Mouse (Mus musculus): ENCODE results near the gene Pbsn.
A peak's percentile ranks its signal among the peaks of the same experiment; 100 is the strongest.
"Not testable (repeated sequence)": the region's sequence is repeated elsewhere in the genome, so short reads cannot be mapped to it uniquely, and the experiment has no call there.

The Pbsn gene

DNA sequence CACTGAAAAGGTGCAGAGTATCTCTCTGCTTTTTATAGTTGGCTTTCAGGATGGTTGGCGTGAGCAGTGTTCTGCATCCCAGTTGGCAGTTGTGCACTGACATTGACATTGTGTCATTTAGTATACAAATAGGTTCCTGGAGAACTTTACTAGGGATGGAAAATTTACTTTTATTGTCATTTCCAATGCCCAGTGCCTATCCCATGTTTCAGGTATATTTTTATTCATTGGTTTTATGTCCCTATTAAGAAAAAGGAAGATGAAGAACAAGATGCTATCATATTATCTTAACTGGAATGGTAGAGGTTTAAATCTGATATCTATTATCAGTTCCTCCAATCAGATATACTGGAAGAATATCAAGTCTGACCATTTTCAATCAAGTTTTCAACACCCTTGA is at the start of gene Pbsn:
Gene Pbsn (minus strand): TSS at position 101 of the 400 bp plus-strand sequence.
- DNase-seq, result no peak

DNA sequence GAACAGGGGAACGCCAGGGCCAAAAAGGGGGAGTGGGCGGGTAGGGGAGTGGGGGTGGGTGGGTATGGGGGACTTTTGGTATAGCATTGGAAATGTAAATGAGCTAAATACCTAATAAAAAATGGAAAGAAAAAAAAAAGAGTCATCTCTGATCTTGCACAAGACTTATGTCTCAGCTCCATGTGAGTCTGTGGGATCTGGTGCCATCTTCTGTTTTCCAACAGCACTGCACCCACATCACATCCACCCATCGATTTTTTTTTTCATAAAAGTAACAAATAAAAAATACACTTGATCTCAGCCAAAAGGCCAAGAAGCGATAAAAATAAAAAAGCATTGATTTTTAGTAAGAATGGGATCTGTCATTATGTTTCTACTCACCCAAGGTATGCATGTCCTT is 26.6 kb upstream of the Pbsn start:
- DNase-seq, result not testable (repeated sequence)

GRCm38 (mm10) chrX:77864458-77864857 is 11.0 kb upstream of the Pbsn start, which contains the start of gene Gm14744:
Gene Gm14744 (plus strand): TSS chrX:77864758.
- DNase-seq, result not testable (repeated sequence)

DNA sequence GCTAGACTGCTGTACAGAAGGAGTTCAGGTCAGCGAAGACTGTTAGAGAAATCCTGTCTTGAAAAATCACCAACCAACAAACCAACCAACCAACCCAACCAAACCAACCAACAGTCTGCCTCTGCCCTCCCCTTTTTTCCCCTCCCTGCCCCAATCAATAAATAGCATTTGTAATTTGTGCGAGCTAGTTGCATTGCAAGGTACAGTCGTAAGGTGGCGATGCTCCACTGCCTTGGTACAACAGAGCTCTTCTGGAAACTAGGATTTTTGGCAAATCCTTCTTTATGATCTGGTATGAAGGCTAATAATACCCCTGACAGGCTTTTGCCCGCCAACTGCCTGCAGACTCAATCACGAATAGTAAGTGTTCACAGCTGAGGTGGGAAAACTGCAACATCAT is 41.4 kb downstream of the Pbsn start:
- no peak for DNase-seq

DNA sequence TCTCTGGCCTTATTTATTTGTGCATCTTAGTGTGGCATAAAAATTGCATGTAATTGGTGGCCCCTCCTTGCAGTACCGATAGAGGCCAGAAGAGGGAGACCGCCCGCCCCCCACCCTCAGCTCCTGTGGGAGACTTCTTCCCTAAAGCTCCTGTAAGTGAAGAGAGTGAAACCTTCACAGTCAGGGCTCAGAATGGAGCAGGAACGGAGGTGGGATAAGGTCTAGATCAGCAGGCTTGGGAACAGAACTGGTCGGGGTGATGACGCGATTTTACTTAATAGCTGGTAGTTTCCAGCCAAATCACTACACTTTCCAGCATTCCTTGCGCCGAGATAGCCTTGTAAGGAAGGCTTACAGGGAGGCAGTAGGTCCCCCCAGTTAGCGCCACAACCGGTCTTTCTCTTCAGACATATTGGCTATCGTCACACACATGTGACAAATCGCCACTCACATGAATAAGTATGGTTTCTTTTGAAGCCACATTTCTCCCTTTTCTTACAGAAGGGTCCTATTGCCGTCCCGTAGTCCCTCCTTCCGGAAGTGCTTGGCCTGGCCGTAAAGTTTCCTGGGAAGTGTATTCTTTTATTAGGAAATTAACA is 42.7 kb downstream of the Pbsn start:
- DNase-seq, result peak; percentile 34

- DNase-seq, result peak; percentile 20
These were observed 44.8 kb downstream of the Pbsn start for GRCm38 (mm10) chrX:77808602-77809001.

DNA sequence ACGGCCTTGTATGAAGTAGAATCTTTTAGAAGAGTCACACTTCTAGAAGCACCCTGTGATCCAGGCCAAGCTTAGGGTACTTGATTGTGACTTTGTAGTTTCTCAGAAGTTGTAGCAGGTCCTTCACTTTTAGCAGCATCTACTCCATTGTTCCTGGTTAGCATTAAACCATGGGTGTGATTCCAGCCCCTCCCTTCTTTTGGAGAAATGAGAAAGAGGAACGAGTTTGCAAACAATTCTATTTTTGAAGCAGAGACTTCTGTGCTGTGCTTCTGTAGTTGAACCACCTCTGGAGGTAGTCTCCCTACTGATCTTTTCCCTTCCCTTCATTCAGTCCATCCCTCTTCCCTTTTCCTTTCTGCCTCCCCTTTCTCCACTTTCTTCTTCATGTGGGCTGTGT is 51.1 kb downstream of the Pbsn start:
- DNase-seq, result no peak

- DNase-seq, result no peak
These were observed 51.9 kb downstream of the Pbsn start for GRCm38 (mm10) chrX:77801543-77801942.

DNA sequence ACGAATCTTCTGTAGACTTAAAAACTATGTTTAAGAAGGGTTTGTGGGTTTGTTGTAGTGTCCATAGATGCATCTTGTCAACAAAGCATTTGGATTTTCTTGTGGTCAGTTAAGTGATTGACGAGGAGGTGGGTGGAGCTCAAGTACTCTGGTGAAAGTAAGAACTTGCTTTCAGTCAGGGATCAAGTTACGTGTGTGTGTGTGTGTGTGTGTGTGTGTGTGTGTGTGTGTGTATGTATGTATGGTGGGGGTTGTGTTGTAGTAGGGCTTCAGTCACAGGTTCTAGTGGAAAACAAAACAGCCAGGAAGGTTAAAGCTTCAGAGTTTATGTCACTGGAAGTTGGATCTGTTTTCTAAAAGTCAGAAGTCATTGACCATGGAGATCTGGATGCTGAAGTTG is 53.9 kb downstream of the Pbsn start:
- no peak for DNase-seq

DNA sequence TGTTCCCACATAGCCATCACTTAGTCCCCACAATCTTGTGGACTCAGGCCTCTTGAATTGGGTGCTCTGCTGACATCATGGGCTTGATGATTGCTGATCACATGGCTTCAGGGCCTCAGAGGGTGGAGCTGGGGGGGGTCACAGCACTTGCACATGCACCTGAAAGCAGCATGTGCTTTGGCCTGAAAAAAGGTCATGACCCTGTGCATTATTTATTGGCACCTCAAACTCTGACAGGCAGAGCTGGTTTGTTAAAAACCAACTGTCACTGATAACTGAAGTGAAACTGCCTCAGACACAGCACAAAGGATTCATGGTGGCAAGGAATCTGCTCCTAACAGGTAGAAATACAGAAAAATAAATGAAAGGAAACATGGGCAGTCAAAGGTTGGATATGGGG is 55.6 kb downstream of the Pbsn start:
- DNase-seq, result no peak

DNA sequence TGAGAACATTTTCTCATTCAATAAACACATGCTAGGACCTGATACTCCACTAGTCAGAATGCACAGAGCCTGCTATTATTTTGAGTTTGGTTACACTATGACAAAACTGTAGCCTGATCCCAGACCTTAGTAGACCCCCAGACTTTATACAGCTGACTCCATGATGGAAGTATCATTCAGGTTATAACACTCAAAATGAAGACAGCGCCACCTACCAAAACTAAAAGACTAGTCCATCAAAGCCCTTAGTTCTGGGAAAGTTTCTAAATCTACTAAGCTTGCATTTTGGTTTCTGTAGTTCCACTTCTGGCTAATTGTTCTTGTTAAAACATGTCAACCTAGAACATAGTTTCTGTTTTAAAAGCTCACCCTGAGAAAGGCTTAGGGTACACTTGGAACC is 56.5 kb downstream of the Pbsn start:
- DNase-seq, result no peak

DNA sequence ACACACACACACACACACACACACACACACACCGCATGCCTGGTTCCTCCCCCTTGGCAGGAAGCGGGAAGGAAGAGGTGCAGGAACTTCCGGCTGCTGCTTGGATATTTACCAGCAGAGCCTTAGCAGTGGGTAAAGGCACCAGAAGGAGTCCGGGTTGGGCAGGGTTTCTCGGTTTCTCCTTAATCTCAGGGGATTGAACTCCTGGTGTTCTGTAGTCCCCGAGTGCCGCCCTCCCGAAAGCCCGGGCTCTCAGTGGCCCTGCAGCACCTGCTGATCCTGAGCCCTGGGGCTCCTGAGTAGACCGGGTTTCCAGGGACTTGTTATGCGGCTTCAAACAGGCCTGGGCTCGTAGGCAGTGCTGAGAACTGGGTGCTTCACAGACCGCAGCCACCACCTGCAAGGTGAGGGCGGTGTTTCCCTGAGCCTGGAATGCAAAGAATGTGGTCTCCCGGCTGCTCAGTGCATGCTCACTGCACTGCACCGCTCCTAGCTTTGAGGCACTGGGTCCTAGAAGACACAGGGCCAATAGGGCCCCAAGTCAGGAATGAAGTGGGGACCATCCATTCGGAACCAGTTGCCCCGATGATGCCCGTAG is 57.1 kb downstream of the Pbsn start, which contains the start of gene Prkx:
Gene Prkx (minus strand): TSS at position 41 of the 598 bp plus-strand sequence.
- no peak for DNase-seq

DNA sequence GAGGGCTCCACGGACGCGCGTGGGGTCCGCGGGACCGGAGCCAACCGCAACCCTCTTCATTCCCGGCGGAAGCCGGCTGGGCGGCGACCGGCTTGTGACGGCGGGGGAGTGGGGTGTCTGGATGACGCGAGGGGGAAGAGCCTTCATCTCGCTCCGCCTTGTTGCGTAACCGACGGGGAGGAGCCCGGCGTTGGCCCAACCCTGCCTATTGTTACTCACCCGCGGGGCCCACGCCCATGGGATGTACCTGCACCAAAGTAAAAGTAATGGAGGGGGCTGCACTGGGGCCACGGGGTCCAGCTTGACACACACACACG is 57.6 kb downstream of the Pbsn start:
- peak; percentile 84 for DNase-seq

- DNase-seq, result peak; percentile 5
These were observed 58.2 kb downstream of the Pbsn start for GRCm38 (mm10) chrX:77794962-77795857.

DNA sequence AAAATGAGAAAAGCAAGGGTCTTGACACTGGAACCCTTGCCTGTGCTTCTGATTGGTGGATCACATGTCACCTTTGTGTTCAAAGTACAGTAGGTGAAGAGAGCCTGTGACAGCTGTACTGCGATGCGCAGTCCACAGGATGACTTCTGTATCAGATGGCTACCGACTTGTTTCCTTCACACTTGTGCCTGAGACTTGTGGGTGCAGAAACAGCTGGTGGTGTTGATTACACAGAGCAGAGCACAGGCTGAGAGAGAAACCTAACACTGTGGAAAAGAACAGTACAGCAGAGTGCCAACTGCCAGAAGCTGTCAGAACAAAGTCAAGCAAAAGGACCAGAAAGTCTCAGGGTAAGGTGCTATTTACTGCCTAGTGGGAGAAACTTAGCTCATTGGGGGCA is 64.7 kb downstream of the Pbsn start:
- DNase-seq, result no peak
